Comparison of ENCODE assay signal across 31 mouse cellular contexts in the genomic region with DNA sequence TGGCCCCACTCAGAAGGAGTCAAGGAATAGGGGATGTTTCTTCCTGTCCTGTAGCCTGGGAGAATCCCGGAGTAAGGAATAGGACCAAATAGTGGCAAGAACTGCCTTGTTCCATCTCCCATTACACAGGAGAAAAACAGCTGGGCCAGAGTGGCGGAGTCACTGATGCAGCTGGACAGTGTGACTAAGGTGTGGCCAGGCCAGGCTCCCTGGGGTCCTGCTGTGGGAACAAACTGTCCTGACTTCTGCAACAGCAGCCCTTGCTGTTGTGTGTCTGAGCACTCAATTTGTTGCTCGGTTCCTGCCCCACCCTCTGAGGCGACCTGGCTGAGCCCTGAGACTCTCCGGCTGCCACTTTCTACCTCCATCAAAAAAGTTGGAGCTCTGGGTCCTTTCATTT. TPM values are rescaled to one million over a fixed set of nuclear protein-coding genes. Genes with fewer than 3 reads are reported as not detected.
DNase-seq lines count a peak whose midpoint lies in the region; ATAC-seq and TF ChIP-seq lines count a peak whose summit lies in the region.
"Had no signal": no experiment of that assay in that cellular context is flagged by ENCODE, and none has a peak within 500 bp of the region (broad histone marks: within the 10 kb centered on the region; RNA-seq: fewer than 3 reads in every experiment).

No protein-coding gene starts in this region.

- peak; percentile 80 to 84 for DNase-seq in heart, adult 2 months
- peak; percentile 92 for DNase-seq in gastrocnemius, postnatal 25 days
- DNase-seq in heart, postnatal 10 days = peak; percentile 64 to 75
- no peak for DNase-seq in embryo, embryonic 9.5 days (ENCODE audit: extremely low spot score)
- no peak for DNase-seq in forebrain, embryonic 10.5 days (ENCODE audit: extremely low spot score, low spot score)
- DNase-seq in layer of hippocampus, postnatal 36 days = no peak
- DNase-seq: adrenal gland, adult 8-10 months; B cell, adult 2 months; cerebellum, adult 11 months; cerebellum, adult 9-11 months; kidney, adult 11 months; kidney, postnatal 25 days; lung, embryonic 14.5 days; lung, postnatal 14 days; right cerebral cortex, postnatal 4 days; thymus, postnatal 14 days had no signal

- no peak overlapping the region for H3ac ChIP-seq in myocyte (ENCODE audit: control insufficient read depth, insufficient read length)

- intact Hi-C loops in heart, adult 2 months (cut with DNase I) = loop anchor here (2.0 kb wide), 1 partner anchor 27 kb away; the partner anchor contains the start of gene Fbln2
- intact Hi-C loops in heart, postnatal 10 days (cut with DNase I) = no loop called here

- H3K4me3 ChIP-seq in heart, adult 2 months = no peak overlapping the region
- no peak overlapping the region for H3K4me3 ChIP-seq in heart, embryonic 12.5 days
- H3K4me3 ChIP-seq in myocyte = no peak overlapping the region
- no peak overlapping the region for H3K4me3 ChIP-seq in forebrain, embryonic 10.5 days
- H3K4me3 ChIP-seq: erythroblast, embryonic 14.5 days; forebrain, embryonic 13.5 days; heart, embryonic 13.5 days; left cerebral cortex, adult 2 months; limb, embryonic 12.5 days; liver, embryonic 15.5 days; midbrain, embryonic 10.5 days; neural tube, embryonic 13.5 days had no signal

- no peaks in the 10 kb centered on the region for H3K36me3 ChIP-seq in heart, adult 2 months (ENCODE audit: control insufficient read depth, insufficient read depth, low read length)
- no peaks in the 10 kb centered on the region for H3K36me3 ChIP-seq in heart, embryonic 12.5 days
- H3K36me3 ChIP-seq in myocyte (ENCODE audit: control insufficient read depth, insufficient read depth) = no peaks in the 10 kb centered on the region
- no peaks in the 10 kb centered on the region for H3K36me3 ChIP-seq in forebrain, embryonic 10.5 days (replicated peaks)
- H3K36me3 ChIP-seq: heart, embryonic 13.5 days; limb, embryonic 12.5 days; liver, embryonic 15.5 days; midbrain, embryonic 10.5 days; neural tube, embryonic 13.5 days had no signal

- no peak overlapping the region for H3K9ac ChIP-seq in heart, adult 2 months (ENCODE audit: low read depth, low read length)
- no peak overlapping the region for H3K9ac ChIP-seq in heart, embryonic 12.5 days
- H3K9ac ChIP-seq: forebrain, embryonic 13.5 days; heart, embryonic 13.5 days; hindbrain, embryonic 14.5 days; limb, embryonic 12.5 days; liver, embryonic 15.5 days; lung, embryonic 14.5 days; neural tube, embryonic 13.5 days had no signal

- WGBS in heart, adult 2 months = 60% methylated on average over 5 of the region's 5 CpGs
- 69% methylated on average over 5 of the region's 5 CpGs for WGBS in heart, embryonic 12.5 days
- WGBS in forebrain, embryonic 10.5 days = 90% methylated on average over 5 of the region's 5 CpGs

- peak; percentile 97 for TF ChIP-seq EP300 in heart, adult 2 months (IDR thresholded peaks at IDR 0.05; ENCODE audit: insufficient read depth, low read depth, low read length)

- ATAC-seq in heart, embryonic 12.5 days (ENCODE audit: insufficient number of reproducible peaks, low FRiP score) = no peak
- ATAC-seq: activated CD4-positive, CD25-positive, alpha-beta regulatory T cell, adult 4 months; forebrain, embryonic 13.5 days; midbrain, embryonic 16.5 days had no signal

- H3K9me3 ChIP-seq in heart, embryonic 12.5 days (replicated peaks) = no peaks in the 10 kb centered on the region
- no peaks in the 10 kb centered on the region for H3K9me3 ChIP-seq in forebrain, embryonic 10.5 days
- H3K9me3 ChIP-seq: forebrain, embryonic 13.5 days; heart, embryonic 13.5 days; limb, embryonic 12.5 days; liver, embryonic 15.5 days; midbrain, embryonic 10.5 days; neural tube, embryonic 13.5 days had no signal

- no peaks in the 10 kb centered on the region for H3K79me2 ChIP-seq in heart, adult 2 months (replicated peaks; ENCODE audit: control insufficient read depth, insufficient read depth, low read length)
- H3K79me2 ChIP-seq in myocyte (ENCODE audit: control insufficient read depth, insufficient read depth) = no peaks in the 10 kb centered on the region

- H3K27ac ChIP-seq in heart, adult 2 months = peak overlapping the region; percentile 43
- H3K27ac ChIP-seq in heart, embryonic 12.5 days (ENCODE audit: poor library complexity, severe bottlenecking) = no peak overlapping the region
- no peak overlapping the region for H3K27ac ChIP-seq in forebrain, embryonic 10.5 days
- H3K27ac ChIP-seq: forebrain, embryonic 13.5 days; heart, embryonic 13.5 days; hindbrain, embryonic 14.5 days; left cerebral cortex, adult 2 months; limb, embryonic 12.5 days; liver, embryonic 15.5 days; midbrain, embryonic 10.5 days; neural tube, embryonic 13.5 days had no signal

- no peak overlapping the region for H3K4me2 ChIP-seq in heart, embryonic 12.5 days
- no peak overlapping the region for H3K4me2 ChIP-seq in myocyte (ENCODE audit: low read depth)
- H3K4me2 ChIP-seq: forebrain, embryonic 13.5 days; heart, embryonic 13.5 days; hindbrain, embryonic 14.5 days; limb, embryonic 12.5 days; liver, embryonic 15.5 days; lung, embryonic 14.5 days; neural tube, embryonic 13.5 days had no signal

- TF ChIP-seq POLR2A in heart, adult 2 months (IDR thresholded peaks at IDR 0.05; ENCODE audit: insufficient read depth, low read depth, low read length) = no peak
- no peak for TF ChIP-seq POLR2A in myocyte (IDR thresholded peaks at IDR 0.05; ENCODE audit: insufficient read length, low read depth)

- peaks cover 35% of the 10 kb centered on the region for H3K4me1 ChIP-seq in heart, adult 2 months (ENCODE audit: control insufficient read depth, insufficient read depth, low read length)
- H3K4me1 ChIP-seq in heart, embryonic 12.5 days (replicated peaks) = peaks cover 25% of the 10 kb centered on the region
- H3K4me1 ChIP-seq in forebrain, embryonic 10.5 days = peaks cover 9% of the 10 kb centered on the region

- TF ChIP-seq CTCF in heart, adult 2 months (IDR thresholded peaks at IDR 0.05) = no peak

- no peaks in the 10 kb centered on the region for H3K27me3 ChIP-seq in heart, adult 2 months (ENCODE audit: control insufficient read depth, insufficient read depth, low read length)
- peaks cover 38% of the 10 kb centered on the region; the same call in 1 of the 2 replicates for H3K27me3 ChIP-seq in heart, embryonic 12.5 days (replicated peaks)
- H3K27me3 ChIP-seq in myocyte (ENCODE audit: control insufficient read depth, insufficient read depth, insufficient read length) = no peaks in the 10 kb centered on the region
- H3K27me3 ChIP-seq in forebrain, embryonic 10.5 days (ENCODE audit: poor library complexity, severe bottlenecking) = no peaks in the 10 kb centered on the region
- H3K27me3 ChIP-seq: forebrain, embryonic 13.5 days; limb, embryonic 12.5 days; neural tube, embryonic 13.5 days had no signal

TF ChIP-seq in myocyte, 11 proteins besides CTCF, POLR2A, EP300 and RAD21:
- no peak for TF ChIP-seq MAX (IDR thresholded peaks at IDR 0.05; ENCODE audit: low read depth)
- TF ChIP-seq USF1 (IDR thresholded peaks at IDR 0.05; ENCODE audit: low read depth) = no peak
- no peak for TF ChIP-seq REST (IDR thresholded peaks at IDR 0.05; ENCODE audit: insufficient read depth, insufficient read length)
- TF ChIP-seq MYOD1 (IDR thresholded peaks at IDR 0.05; ENCODE audit: control insufficient read depth in 1 of 3, insufficient read length in 2 of 3, low read depth in 2 of 3) = peak in 2 of 3 experiments; percentile 23 to 29
- TF ChIP-seq TCF12 (IDR thresholded peaks at IDR 0.05; ENCODE audit: insufficient read depth, poor library complexity, severe bottlenecking) = no peak
- TF ChIP-seq MYOG (IDR thresholded peaks at IDR 0.05; ENCODE audit: control insufficient read depth in 1 of 3, insufficient read depth in 1 of 3, insufficient read length in 2 of 3, low read depth in 2 of 3) = peak in 1 of 3 experiments; percentile 52
- no peak for TF ChIP-seq SRF (IDR thresholded peaks at IDR 0.05; ENCODE audit: control insufficient read depth, insufficient read length, low read depth)
- TF ChIP-seq E2F4 (IDR thresholded peaks at IDR 0.05; ENCODE audit: insufficient read depth) = no peak
- TF ChIP-seq CEBPB (IDR thresholded peaks at IDR 0.05; ENCODE audit: insufficient read depth, poor library complexity, severe bottlenecking) = no peak
- no peak for TF ChIP-seq TCF3 (IDR thresholded peaks at IDR 0.05; ENCODE audit: insufficient read length, low read depth)
- no peak for TF ChIP-seq POLR2AphosphoS2 (IDR thresholded peaks at IDR 0.05; ENCODE audit: insufficient read length, low read depth)

RNA-seq across cellular contexts. Expression of gene Fbln2, which starts 26.8 kb away (rescaled TPM):
- 10 to 100 TPM; 55.8 to 56.9 TPM for total RNA-seq in heart, adult 2 months (2021)
- polyA plus RNA-seq in heart, adult 2 months (2012; rRNA removed) = 117 and 153 TPM in 2 replicates
- 210 and 213 TPM in 2 replicates for polyA plus RNA-seq in heart, embryonic 12.5 days (2016; fragmentation: Nextera tagmentation; extraction: Ambion mirVana)
- 10 to 100 TPM; 47.7 to 50.2 TPM for total RNA-seq in gastrocnemius, postnatal 25 days (2021)
- total RNA-seq in heart, postnatal 10 days (2021) = 100 to 1,000 TPM; 143 to 154 TPM
- polyA plus RNA-seq in myocyte (2012; fragmentation: generic; extraction: Trizol) = 167 TPM
- polyA plus RNA-seq in forebrain, embryonic 10.5 days (2016; fragmentation: Nextera tagmentation; extraction: Ambion mirVana) = 30.5 and 35.4 TPM in 2 replicates
- total RNA-seq in layer of hippocampus, postnatal 36 days (2021) = 10 to 100 TPM in 1 of 2 experiments, 1 to 10 TPM in 1; 9.3 to 10.3 TPM
- total RNA-seq: common myeloid progenitor, adult 5-6 weeks; hematopoietic stem cell, adult 5-6 weeks had no signal

RNA-seq across cellular contexts. Expression of gene Hdac11, which starts 29.0 kb away (rescaled TPM):
- total RNA-seq in heart, adult 2 months (2021) = 10 to 100 TPM; 17.4 to 18.4 TPM
- 22.7 and 28.4 TPM in 2 replicates for polyA plus RNA-seq in heart, adult 2 months (2012; rRNA removed)
- polyA plus RNA-seq in heart, embryonic 12.5 days (2016; fragmentation: Nextera tagmentation; extraction: Ambion mirVana) = 8.8 and 9.0 TPM in 2 replicates
- 1 to 10 TPM; 5.9 to 6.0 TPM for total RNA-seq in gastrocnemius, postnatal 25 days (2021)
- 10 to 100 TPM in 1 of 2 experiments, 1 to 10 TPM in 1; 9.4 to 12.6 TPM for total RNA-seq in heart, postnatal 10 days (2021)
- 39.3 TPM for polyA plus RNA-seq in myocyte (2012; fragmentation: generic; extraction: Trizol)
- polyA plus RNA-seq in forebrain, embryonic 10.5 days (2016; fragmentation: Nextera tagmentation; extraction: Ambion mirVana) = 9.5 and 9.8 TPM in 2 replicates
- 100 to 1,000 TPM; 143 to 159 TPM for total RNA-seq in layer of hippocampus, postnatal 36 days (2021)

Comparison
In these comparisons a context has a peak if more than half of its experiments do, and no peak if none do; other contexts are left out.
1. DNase-seq: peak in heart, adult 2 months (2 of 2), gastrocnemius, postnatal 25 days (single experiment) and heart, postnatal 10 days (2 of 2); none in embryo, embryonic 9.5 days (single experiment), forebrain, embryonic 10.5 days (single experiment) and layer of hippocampus, postnatal 36 days (0 of 2).
2. RNA of gene Fbln2, which starts 26.8 kb away (total RNA-seq): 143 to 154 TPM in heart, postnatal 10 days, 55.8 to 56.9 TPM in heart, adult 2 months and 47.7 to 50.2 TPM in gastrocnemius, postnatal 25 days; 9.3 to 10.3 TPM in layer of hippocampus, postnatal 36 days; every median in the first group is over 4 times any median in the second.
3. RNA of gene Hdac11, which starts 29.0 kb away (total RNA-seq): 143 to 159 TPM in layer of hippocampus, postnatal 36 days; 17.4 to 18.4 TPM in heart, adult 2 months, 9.4 to 12.6 TPM in heart, postnatal 10 days and 5.9 to 6.0 TPM in gastrocnemius, postnatal 25 days; every median in the first group is over 4 times any median in the second.